Mouse (Mus musculus): ENCODE results near the gene Lrpprc. TPM values are rescaled to one million over a fixed set of nuclear protein-coding genes. Genes with fewer than 3 reads are reported as not detected.

Gene Lrpprc
- total and polyA plus RNA-seq, 2 experiments from 2014 or later: 39.1 to 47.3 TPM

DNA sequence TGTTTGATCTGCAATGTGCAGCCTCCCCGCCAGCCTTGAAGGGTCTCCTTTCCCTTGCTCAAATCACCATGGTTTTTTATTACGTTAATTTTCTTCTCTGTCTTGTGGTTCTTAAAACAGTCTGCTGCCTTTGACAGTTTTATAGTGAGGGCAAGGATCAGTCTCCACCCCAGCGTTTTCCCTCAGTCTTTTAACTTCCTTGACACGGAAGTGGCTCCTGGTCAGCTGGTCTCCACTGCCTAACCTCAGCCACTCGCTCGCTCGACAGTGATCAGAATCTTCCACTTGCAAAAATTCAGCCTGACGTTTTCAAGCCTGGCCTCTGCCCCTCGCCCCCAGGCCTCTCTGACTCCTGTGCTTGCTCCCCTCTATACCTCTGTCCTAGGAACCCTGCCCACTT is 124.9 kb downstream of the Lrpprc start:
- H3K4me1 ChIP-seq (ENCODE audit: insufficient read depth, low read length): no peaks in the 10 kb centered on the region
- H3K36me3 ChIP-seq (ENCODE audit: insufficient read depth, low read length): no peaks in the 10 kb centered on the region
- H3K9ac ChIP-seq (replicated peaks; ENCODE audit: low read length): no peak overlapping the region
- no peaks in the 10 kb centered on the region for H3K27me3 ChIP-seq (ENCODE audit: insufficient read depth, low read length)
- ATAC-seq: no peak
- H3K27ac ChIP-seq: no peak overlapping the region
- no peak overlapping the region for H3K4me3 ChIP-seq (ENCODE audit: low read length)
- no peaks in the 10 kb centered on the region for H3K9me3 ChIP-seq (ENCODE audit: low read length)
- no peak for DNase-seq (ENCODE audit: low spot score)
- no peak overlapping the region for H3K4me2 ChIP-seq (ENCODE audit: low read depth, low read length)
- WGBS: 52% methylated on average over 9 of the region's 9 CpGs
- TF ChIP-seq CTCF (IDR thresholded peaks at IDR 0.05; ENCODE audit: low read depth): no peak

DNA sequence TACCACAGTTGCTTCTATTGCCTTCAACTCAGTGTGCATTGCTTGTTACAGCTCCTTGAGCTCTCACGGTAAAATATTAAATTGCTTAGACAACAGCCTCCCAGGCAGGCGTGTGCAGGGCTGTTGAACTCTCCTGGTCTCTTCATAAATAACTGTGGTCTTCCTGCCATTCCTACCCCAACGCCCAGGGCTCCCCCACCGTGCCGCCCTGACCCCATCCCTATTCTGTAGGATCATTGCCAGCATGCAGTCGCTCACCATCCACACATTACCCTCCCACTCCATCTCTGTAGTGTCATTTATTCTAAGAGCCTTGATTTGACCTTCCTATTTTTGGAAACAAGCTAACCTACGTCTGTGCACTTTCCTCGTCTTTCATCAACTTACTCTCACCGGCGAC is 125.5 kb downstream of the Lrpprc start:
- no peak overlapping the region for H3K4me2 ChIP-seq (ENCODE audit: low read depth, low read length)
- no peak overlapping the region for H3K9ac ChIP-seq (replicated peaks; ENCODE audit: low read length)
- 39% methylated on average over 10 of the region's 10 CpGs for WGBS
- no peaks in the 10 kb centered on the region for H3K27me3 ChIP-seq (ENCODE audit: insufficient read depth, low read length)
- no peaks in the 10 kb centered on the region for H3K4me1 ChIP-seq (ENCODE audit: insufficient read depth, low read length)
- H3K4me3 ChIP-seq (ENCODE audit: low read length): no peak overlapping the region
- H3K9me3 ChIP-seq (ENCODE audit: low read length): no peaks in the 10 kb centered on the region
- ATAC-seq (no peak), DNase-seq (ENCODE audit: low spot score) (no peak)
- TF ChIP-seq CTCF (IDR thresholded peaks at IDR 0.05; ENCODE audit: low read depth): no peak
- H3K27ac ChIP-seq: no peak overlapping the region
- H3K36me3 ChIP-seq (ENCODE audit: insufficient read depth, low read length): no peaks in the 10 kb centered on the region

DNA sequence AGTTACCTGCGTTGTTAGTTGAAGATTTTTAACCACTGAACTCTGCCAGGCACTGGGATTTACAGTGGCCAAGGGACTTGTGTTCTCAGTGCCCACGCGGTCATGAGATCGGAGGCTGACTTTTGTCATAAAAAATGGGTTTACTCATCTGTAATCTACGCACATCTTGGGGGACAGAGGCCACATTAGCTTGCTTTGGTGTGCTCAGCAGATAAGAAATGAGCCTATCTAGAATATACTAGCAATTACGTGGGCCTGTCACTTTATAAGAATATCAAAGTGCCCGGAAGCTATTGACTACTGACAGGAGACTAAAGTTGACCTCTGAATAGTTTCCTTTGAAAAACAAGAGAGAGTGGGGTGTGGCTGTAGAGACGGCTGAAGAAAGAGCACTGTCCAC is 131.6 kb downstream of the Lrpprc start:
- 76% methylated on average over 8 of the region's 8 CpGs for WGBS

DNA sequence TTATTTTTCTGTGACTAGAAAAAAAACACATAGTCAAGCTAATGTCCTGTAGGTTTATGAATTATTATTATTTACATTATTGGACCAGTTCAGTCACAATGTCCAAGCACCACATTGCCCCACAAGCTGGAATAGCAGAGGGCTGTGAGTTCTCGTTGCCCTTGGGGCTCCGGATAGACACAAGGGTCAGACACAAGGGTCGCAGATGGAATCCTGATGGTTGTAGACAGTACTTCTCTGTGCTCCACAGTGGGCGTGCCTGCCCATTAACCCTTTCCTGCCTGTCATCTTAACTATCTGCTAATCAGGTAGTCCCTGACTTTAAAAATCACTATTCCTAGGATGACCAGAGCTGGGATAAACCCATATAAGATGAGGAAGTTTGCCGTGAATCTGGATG is 132.4 kb downstream of the Lrpprc start:
- no peak overlapping the region for H3K27ac ChIP-seq
- 0 out of 2 replicates have a peak, but pooled peaks cover 6% of the 10 kb centered on the region for H3K4me1 ChIP-seq (ENCODE audit: insufficient read depth, low read length)
- no peak for TF ChIP-seq CTCF (IDR thresholded peaks at IDR 0.05; ENCODE audit: low read depth)
- no peak overlapping the region for H3K4me2 ChIP-seq (ENCODE audit: low read depth, low read length)
- no peak overlapping the region for H3K4me3 ChIP-seq (ENCODE audit: low read length)
- DNase-seq (ENCODE audit: low spot score) (no peak), ATAC-seq (no peak)
- no peaks in the 10 kb centered on the region for H3K36me3 ChIP-seq (ENCODE audit: insufficient read depth, low read length)
- H3K9ac ChIP-seq (replicated peaks; ENCODE audit: low read length): no peak overlapping the region
- no peaks in the 10 kb centered on the region for H3K27me3 ChIP-seq (ENCODE audit: insufficient read depth, low read length)
- no peaks in the 10 kb centered on the region for H3K9me3 ChIP-seq (ENCODE audit: low read length)
- 45% methylated on average over 5 of the region's 5 CpGs for WGBS

More for the DNA sequence above, 131.6 kb downstream of the Lrpprc start:
- no peak for TF ChIP-seq CTCF (IDR thresholded peaks at IDR 0.05; ENCODE audit: low read depth)
- Histone ChIP-seq H3K36me3 (ENCODE audit: insufficient read depth, low read length) (no peaks in the 10 kb centered on the region), H3K27ac (no peak overlapping the region), H3K4me1 (ENCODE audit: insufficient read depth, low read length) (0 out of 2 replicates have a peak, but pooled peaks cover 6% of the 10 kb centered on the region), H3K9ac (replicated peaks; ENCODE audit: low read length) (no peak overlapping the region), H3K9me3 (ENCODE audit: low read length) (no peaks in the 10 kb centered on the region), H3K4me3 (ENCODE audit: low read length) (no peak overlapping the region), H3K27me3 (ENCODE audit: insufficient read depth, low read length) (no peaks in the 10 kb centered on the region), H3K4me2 (ENCODE audit: low read depth, low read length) (no peak overlapping the region)
- ATAC-seq: no peak
- no peak for DNase-seq (ENCODE audit: low spot score)

DNA sequence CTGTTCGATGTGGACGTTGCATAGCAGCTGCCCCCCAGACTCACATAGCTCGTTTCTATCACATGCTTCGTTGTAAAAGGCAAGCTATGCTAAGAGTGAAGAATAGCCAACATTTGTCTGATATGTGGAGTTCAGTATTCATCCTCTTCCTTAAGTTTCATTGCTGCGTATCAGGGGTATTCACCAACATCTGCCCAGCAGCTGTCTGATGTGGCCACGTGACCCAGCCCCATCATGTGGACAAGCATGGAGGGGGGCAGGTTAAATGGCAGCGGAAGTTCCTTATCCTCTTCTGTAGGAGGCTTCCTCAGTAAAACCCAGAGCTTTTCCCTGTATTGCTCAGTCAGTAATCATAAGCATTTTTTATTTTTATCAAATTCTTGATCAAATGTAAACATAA is 132.8 kb downstream of the Lrpprc start:
- Histone ChIP-seq H3K27ac (0 out of 2 replicates have a peak overlapping the region, but pooled peaks have one; percentile 15), H3K4me1 (ENCODE audit: insufficient read depth, low read length) (0 out of 2 replicates have a peak, but pooled peaks cover 6% of the 10 kb centered on the region), H3K27me3 (ENCODE audit: insufficient read depth, low read length) (no peaks in the 10 kb centered on the region), H3K9ac (replicated peaks; ENCODE audit: low read length) (no peak overlapping the region), H3K9me3 (ENCODE audit: low read length) (no peaks in the 10 kb centered on the region), H3K36me3 (ENCODE audit: insufficient read depth, low read length) (no peaks in the 10 kb centered on the region), H3K4me3 (ENCODE audit: low read length) (no peak overlapping the region), H3K4me2 (ENCODE audit: low read depth, low read length) (no peak overlapping the region)
- WGBS: 70% methylated on average over 7 of the region's 7 CpGs
- no peak for TF ChIP-seq CTCF (IDR thresholded peaks at IDR 0.05; ENCODE audit: low read depth)
- ATAC-seq (no peak), DNase-seq (ENCODE audit: low spot score) (no peak)

DNA sequence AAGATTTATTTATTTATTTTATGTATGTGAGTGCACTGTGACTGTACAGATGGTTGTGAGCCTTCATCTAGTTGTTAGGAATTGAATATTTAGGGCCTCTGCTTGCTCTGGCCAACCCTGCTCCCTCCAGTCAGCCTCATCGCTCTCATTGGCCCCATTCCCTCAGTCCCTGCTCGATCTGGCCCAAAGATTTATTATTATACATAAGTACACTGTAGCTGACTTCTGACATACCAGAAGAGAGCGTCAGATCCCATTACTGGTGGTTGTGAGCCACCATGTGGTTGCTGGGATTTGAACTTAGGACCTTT is 133.2 kb downstream of the Lrpprc start:
- DNase-seq (ENCODE audit: low spot score) (no peak), ATAC-seq (no peak)
- 0 out of 2 replicates have a peak overlapping the region, but pooled peaks have one; percentile 15 for H3K27ac ChIP-seq
- H3K4me2 ChIP-seq (ENCODE audit: low read depth, low read length): no peak overlapping the region
- no peak overlapping the region for H3K4me3 ChIP-seq (ENCODE audit: low read length)
- H3K4me1 ChIP-seq (ENCODE audit: insufficient read depth, low read length): 0 out of 2 replicates have a peak, but pooled peaks cover 6% of the 10 kb centered on the region
- H3K9ac ChIP-seq (replicated peaks; ENCODE audit: low read length): no peak overlapping the region
- no peaks in the 10 kb centered on the region for H3K27me3 ChIP-seq (ENCODE audit: insufficient read depth, low read length)
- H3K9me3 ChIP-seq (ENCODE audit: low read length): no peaks in the 10 kb centered on the region
- TF ChIP-seq CTCF (IDR thresholded peaks at IDR 0.05; ENCODE audit: low read depth): no peak
- H3K36me3 ChIP-seq (ENCODE audit: insufficient read depth, low read length): no peaks in the 10 kb centered on the region
- WGBS: 56% methylated on average over 3 of the region's 3 CpGs

DNA sequence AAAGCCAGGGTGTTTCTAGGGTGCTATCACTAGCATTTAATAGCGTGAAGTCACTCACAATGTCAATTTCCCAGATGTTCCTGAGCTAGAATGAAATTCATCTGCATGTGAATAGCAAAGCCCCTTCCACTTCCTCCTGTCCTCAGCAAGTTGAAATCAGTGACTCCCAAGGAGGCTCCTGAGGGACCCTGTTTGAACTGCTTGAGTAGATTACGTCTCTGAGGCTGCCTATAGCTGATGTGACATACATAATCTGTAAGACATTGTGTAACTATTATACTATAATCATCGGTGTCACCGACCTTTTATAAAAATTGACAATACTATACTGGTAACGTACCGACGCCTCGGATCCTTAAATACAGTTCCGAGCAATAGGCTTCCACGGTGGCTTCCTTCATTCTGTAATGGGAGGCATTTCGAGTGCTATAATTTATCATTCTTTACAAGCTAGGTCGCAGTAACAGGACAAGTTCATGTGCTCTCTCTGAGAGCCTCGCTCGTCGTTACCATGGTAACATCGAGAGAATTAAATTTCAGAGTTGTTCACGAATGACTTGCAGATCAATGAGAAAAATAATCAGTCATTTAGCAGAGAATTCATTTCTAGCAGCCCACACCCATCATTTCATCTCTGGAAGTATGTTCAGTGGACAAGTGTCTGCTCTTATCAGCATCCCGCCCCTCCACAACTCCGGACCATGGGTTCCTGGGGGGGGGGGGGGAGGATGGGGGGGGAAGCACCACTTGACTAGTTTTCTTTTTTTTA is 133.8 kb downstream of the Lrpprc start:
- peak; percentile 65 for ATAC-seq
- no peak overlapping the region for H3K4me2 ChIP-seq (ENCODE audit: low read depth, low read length)

More for the DNA sequence above, 133.8 kb downstream of the Lrpprc start:
- Histone ChIP-seq H3K9me3 (ENCODE audit: low read length) (no peaks in the 10 kb centered on the region), H3K36me3 (ENCODE audit: insufficient read depth, low read length) (no peaks in the 10 kb centered on the region), H3K27me3 (ENCODE audit: insufficient read depth, low read length) (no peaks in the 10 kb centered on the region), H3K27ac (peak overlapping the region; percentile 15; the same call in 1 of the 2 replicates), H3K4me3 (ENCODE audit: low read length) (no peak overlapping the region), H3K9ac (replicated peaks; ENCODE audit: low read length) (no peak overlapping the region), H3K4me1 (ENCODE audit: insufficient read depth, low read length) (0 out of 2 replicates have a peak, but pooled peaks cover 6% of the 10 kb centered on the region)
- WGBS: 34% methylated on average over 19 of the region's 19 CpGs
- TF ChIP-seq CTCF (IDR thresholded peaks at IDR 0.05; ENCODE audit: low read depth): no peak
- DNase-seq (ENCODE audit: low spot score): peak; percentile 72
